Mouse (Mus musculus): ENCODE data around the gene ccdc198.

DNA sequence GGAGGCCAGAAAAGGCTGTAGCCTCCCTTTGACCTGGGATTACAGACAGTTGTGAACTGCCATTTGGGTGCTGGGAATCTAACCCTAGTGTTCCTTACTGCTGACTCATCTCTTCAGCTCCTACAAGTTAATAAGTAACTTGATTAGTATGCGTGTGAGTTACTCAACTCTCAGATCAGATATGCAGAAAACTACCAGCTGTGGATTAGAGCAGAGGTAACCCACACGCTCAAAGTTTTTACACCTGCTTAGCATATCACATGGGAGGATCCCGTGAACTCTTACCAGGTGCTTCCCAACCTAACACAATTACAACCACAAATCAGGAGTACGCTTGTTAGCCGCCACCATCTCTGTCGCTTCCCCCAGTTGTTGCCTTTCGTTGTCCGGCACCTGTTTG is 74.0 kb downstream of the ccdc198 start:
- TF ChIP-seq POLR2A (IDR thresholded peaks at IDR 0.05; ENCODE audit: extremely low read depth, insufficient read depth, low read length) = no peak
- TF ChIP-seq CTCF (IDR thresholded peaks at IDR 0.05; ENCODE audit: extremely low read depth, insufficient read depth, low read length) = no peak
